Mouse (Mus musculus): ENCODE results near the gene Peak1. TPM values are rescaled to one million over a fixed set of nuclear protein-coding genes. Genes with fewer than 3 reads are reported as not detected.

Peak1 gene
- polyA plus RNA-seq, 1 experiment = 83.7 TPM

DNA sequence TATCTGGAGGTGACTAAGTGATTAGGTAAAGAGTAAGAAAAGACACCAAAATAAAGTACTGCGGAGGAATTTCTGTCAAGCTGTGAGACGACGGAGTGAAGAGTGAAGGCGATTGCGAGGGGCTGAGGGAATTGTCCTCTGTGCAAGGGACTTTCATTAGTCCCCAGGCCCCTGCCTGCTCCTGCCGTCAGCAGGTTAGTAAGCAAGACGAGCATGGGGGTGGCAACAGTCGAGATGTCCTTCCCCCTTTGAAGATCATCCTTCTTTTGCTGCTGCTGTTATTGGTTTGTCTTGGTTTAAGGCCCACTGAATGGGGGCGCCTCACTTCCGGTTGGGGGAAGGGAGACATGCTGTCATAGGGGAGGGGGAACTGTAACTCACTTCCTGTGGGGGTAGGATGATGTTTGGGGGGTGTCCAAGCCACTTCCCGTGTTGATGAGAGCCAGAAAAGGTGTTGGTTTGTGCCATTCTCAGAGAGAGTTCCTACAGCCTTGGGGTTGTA is 922 bp upstream of the Peak1 start:
- Histone ChIP-seq H3K4me1 (ENCODE audit: control insufficient read depth, insufficient read depth, low read length) (peaks cover 2% of the 10 kb centered on the region; the same call in 1 of the 2 replicates), H3K4me3 (ENCODE audit: insufficient read depth, low read length) (peak overlapping the region; percentile 72), H3K27ac (ENCODE audit: insufficient read depth, low read length) (peak overlapping the region; percentile 98)
- peak; percentile 71 for TF ChIP-seq POLR2A (IDR thresholded peaks at IDR 0.05; ENCODE audit: low read depth, low read length)
- no peak for TF ChIP-seq CTCF (IDR thresholded peaks at IDR 0.05; ENCODE audit: borderline replicate concordance, insufficient read depth, low read length)

DNA sequence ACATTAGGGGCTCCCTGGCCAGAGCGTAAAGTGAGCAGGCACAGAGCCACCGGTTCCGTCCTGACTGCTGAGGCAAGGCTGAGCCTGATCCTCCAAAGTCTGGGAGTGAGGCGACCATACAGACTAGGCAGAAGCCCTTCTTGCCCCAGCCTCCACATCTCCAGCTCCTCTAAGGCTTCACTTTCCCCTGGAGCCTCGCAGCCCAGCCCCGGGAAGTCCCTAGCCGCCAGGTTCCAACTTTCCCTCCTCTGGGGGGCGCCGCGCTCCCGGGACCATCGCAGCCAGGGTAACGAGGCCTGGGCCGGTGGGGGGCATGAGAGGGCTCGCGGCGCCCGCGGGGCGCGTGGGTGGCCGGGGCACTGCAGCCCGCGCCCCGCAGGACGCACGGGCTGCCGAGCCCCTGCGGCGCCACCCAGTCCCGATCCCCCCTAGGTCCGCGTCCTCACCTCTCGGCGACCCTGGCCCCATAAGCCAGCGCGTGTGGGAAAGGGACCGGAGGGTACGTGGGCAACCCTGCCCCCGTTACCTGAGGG is 386 bp downstream of the Peak1 start:
- Histone ChIP-seq H3K27ac (ENCODE audit: insufficient read depth, low read length) (peak overlapping the region; percentile 91), H3K4me1 (ENCODE audit: control insufficient read depth, insufficient read depth, low read length) (peaks cover 2% of the 10 kb centered on the region; the same call in 1 of the 2 replicates), H3K4me3 (ENCODE audit: insufficient read depth, low read length) (peak overlapping the region; percentile 85)
- TF ChIP-seq POLR2A (IDR thresholded peaks at IDR 0.05; ENCODE audit: low read depth, low read length) (0 out of 2 replicates have a peak, but pooled peaks have one; percentile 30), CTCF (IDR thresholded peaks at IDR 0.05; ENCODE audit: borderline replicate concordance, insufficient read depth, low read length) (peak; percentile 33; the same call in 1 of the 2 replicates)

DNA sequence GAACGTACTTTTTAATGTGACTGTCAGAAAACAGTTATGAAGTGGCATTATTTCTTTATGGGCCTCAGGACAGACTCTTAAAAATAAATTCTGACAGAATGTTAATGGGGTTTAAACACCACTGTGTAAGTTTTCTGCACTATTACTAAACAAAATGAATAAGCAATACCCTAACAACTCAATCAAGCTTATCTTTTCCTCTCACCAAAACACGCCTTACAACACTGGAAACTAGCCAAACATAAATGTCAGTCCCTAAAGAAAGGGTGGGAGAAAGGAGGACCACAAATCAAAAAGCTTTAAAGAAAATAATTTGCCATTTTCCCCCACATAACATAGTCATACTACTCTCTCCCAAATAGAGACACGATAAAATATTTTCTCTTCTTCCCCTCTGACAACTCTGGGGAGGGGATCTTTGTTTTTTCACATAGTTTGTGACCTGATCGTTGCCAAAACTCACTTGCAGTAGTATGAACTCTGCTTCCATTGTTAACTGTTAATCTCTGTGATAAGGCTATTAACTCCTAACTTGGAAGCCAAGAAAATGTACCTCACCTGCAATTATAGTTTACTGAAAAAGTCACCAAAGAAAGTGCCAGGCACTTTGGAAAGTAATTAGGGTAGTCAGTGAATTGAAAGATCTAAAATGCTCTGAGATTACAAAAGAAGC is 1.8 kb downstream of the Peak1 start:
- Histone ChIP-seq H3K4me1 (ENCODE audit: control insufficient read depth, insufficient read depth, low read length) (no peaks in the 10 kb centered on the region; the same call in 1 of the 2 replicates), H3K27ac (ENCODE audit: insufficient read depth, low read length) (peak overlapping the region; percentile 91; the same call in 1 of the 2 replicates), H3K4me3 (ENCODE audit: insufficient read depth, low read length) (peak overlapping the region; percentile 62)
- TF ChIP-seq POLR2A (IDR thresholded peaks at IDR 0.05; ENCODE audit: low read depth, low read length) = no peak
- no peak for TF ChIP-seq CTCF (IDR thresholded peaks at IDR 0.05; ENCODE audit: borderline replicate concordance, insufficient read depth, low read length)

DNA sequence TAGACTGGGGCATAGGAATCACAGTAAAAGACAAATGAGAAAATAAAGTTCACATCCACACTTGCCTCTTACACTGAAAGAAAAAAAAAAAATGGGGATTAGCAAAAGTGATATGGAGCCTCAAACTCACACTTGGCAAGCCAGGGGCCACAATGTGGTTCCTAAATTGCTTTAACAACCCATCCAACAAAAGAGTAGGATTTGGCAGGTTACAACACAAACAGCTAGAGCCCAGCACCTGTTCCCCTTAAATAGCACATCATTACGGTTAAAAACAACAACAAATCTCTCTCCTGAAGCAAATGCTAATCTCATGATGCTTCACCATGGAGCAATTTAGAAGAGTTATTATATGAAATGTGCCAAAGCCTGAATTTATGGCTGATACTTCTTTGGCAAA is 2.5 kb downstream of the Peak1 start:
- no peak overlapping the region for H3K27ac ChIP-seq (ENCODE audit: insufficient read depth, low read length)
- no peaks in the 10 kb centered on the region; the same call in 1 of the 2 replicates for H3K4me1 ChIP-seq (ENCODE audit: control insufficient read depth, insufficient read depth, low read length)
- TF ChIP-seq POLR2A (IDR thresholded peaks at IDR 0.05; ENCODE audit: low read depth, low read length) (no peak), CTCF (IDR thresholded peaks at IDR 0.05; ENCODE audit: borderline replicate concordance, insufficient read depth, low read length) (no peak)
- peak overlapping the region; percentile 44 for H3K4me3 ChIP-seq (ENCODE audit: insufficient read depth, low read length)

DNA sequence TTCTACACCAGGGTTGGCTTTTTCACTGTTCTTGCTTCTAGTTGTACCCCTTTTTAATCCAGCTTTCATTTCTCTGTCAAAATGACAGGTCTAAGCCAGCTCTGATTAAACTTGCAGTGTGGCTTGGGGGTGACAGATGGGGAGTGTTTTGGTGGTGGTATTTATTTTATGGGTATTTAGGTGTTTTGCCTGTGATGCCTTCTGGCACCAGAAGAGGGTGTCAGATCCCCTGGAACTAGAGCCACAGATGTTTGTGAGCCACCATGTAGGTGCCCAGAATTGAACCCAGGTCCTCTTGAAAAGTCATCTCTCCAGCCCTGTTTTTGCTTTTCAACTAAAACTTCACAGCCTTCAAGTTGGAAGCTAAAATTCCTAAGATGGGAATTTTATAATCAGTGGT is 3.5 kb downstream of the Peak1 start:
- no peak for TF ChIP-seq POLR2A (IDR thresholded peaks at IDR 0.05; ENCODE audit: low read depth, low read length)
- TF ChIP-seq CTCF (IDR thresholded peaks at IDR 0.05; ENCODE audit: borderline replicate concordance, insufficient read depth, low read length) = no peak
- H3K4me3 ChIP-seq (ENCODE audit: insufficient read depth, low read length) = no peak overlapping the region
- H3K4me1 ChIP-seq (ENCODE audit: control insufficient read depth, insufficient read depth, low read length) = no peaks in the 10 kb centered on the region; the same call in 1 of the 2 replicates
- no peak overlapping the region for H3K27ac ChIP-seq (ENCODE audit: insufficient read depth, low read length)

DNA sequence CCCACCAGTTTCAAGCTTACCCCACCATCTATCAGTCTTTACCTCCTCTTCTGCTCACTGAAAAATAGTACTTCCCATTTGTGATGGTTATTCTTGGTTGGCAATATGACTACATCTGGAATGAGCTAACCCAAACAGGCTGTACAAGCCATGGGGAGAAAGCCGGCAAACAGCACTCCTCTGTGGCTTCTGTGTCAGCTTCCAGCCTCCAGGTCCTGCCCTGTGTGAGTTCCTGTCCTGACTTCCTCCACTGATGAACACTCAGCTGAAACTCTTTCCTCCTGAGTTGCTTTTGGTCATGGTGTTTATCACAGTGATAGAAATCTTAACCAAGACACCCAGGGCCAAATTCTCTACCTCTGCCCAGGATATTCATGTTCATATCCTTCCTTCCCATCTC is 5.2 kb downstream of the Peak1 start:
- TF ChIP-seq POLR2A (IDR thresholded peaks at IDR 0.05; ENCODE audit: low read depth, low read length) = no peak
- no peak for TF ChIP-seq CTCF (IDR thresholded peaks at IDR 0.05; ENCODE audit: borderline replicate concordance, insufficient read depth, low read length)
- H3K4me3 ChIP-seq (ENCODE audit: insufficient read depth, low read length) = no peak overlapping the region
- no peaks in the 10 kb centered on the region; the same call in 1 of the 2 replicates for H3K4me1 ChIP-seq (ENCODE audit: control insufficient read depth, insufficient read depth, low read length)
- H3K27ac ChIP-seq (ENCODE audit: insufficient read depth, low read length) = no peak overlapping the region

DNA sequence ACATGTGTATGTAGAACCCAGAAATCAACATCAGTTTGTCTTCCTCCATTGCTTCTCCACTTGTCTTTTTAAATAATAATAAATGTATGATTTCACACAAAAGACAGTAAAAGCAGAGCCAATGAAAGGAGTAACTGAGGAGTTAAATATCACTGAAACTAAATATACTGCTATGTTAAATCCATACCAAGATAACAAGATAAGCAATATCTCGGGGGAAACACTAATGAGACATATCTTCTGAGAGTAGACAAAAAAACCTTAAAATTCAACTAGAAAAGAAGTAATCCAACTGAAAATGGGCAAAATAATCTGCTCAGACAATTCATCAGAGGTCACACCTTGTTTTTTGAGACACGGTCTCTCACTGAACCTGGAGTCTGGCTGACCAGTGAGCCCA is 7.9 kb downstream of the Peak1 start:
- no peak overlapping the region for H3K27ac ChIP-seq (ENCODE audit: insufficient read depth, low read length)
- no peak overlapping the region for H3K4me3 ChIP-seq (ENCODE audit: insufficient read depth, low read length)
- TF ChIP-seq CTCF (IDR thresholded peaks at IDR 0.05; ENCODE audit: borderline replicate concordance, insufficient read depth, low read length) = no peak
- TF ChIP-seq POLR2A (IDR thresholded peaks at IDR 0.05; ENCODE audit: low read depth, low read length) = no peak
- peaks cover 2% of the 10 kb centered on the region; the same call in 1 of the 2 replicates for H3K4me1 ChIP-seq (ENCODE audit: control insufficient read depth, insufficient read depth, low read length)

DNA sequence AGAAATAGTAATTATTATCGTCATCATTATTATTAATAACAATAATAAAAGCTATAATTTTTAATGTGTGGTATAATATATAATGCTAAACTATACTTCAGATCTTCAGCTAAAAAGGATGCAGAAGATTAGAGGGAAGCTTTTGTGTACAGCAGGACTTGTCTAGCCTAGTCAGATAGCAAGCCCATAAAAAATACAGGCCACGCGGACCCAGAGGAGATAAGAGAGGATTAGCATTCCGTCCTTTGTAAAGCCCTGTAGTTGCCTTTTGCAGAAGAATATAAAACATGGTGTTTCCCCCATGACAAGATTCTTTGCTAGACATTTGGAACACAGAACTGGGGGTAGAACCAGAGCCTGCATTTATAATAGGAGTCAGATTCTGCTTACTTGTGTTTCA is 13.2 kb downstream of the Peak1 start:
- TF ChIP-seq CTCF (IDR thresholded peaks at IDR 0.05; ENCODE audit: borderline replicate concordance, insufficient read depth, low read length) (no peak), POLR2A (IDR thresholded peaks at IDR 0.05; ENCODE audit: low read depth, low read length) (no peak)
- H3K4me3 ChIP-seq (ENCODE audit: insufficient read depth, low read length) = no peak overlapping the region
- H3K27ac ChIP-seq (ENCODE audit: insufficient read depth, low read length) = no peak overlapping the region
- peaks cover 15% of the 10 kb centered on the region for H3K4me1 ChIP-seq (ENCODE audit: control insufficient read depth, insufficient read depth, low read length)

DNA sequence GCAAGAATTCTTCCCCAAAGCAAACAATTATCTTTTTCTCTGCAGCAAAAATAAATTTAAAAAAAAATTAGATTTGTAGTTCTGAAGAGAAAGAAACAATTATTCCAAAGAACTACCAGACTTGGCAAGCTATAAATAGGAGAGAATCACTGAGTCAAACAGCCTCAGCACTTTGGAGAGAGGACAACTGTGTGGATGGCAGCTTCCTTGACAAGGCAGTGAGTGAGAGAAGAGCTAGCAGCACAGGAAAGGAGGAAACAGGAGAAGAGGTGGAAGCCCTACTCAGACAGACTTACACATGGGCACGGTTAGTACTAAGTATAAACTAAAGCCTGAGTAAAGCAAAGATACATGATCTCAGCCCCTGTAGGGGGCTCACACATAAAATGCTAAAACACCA is 21.6 kb downstream of the Peak1 start:
- Histone ChIP-seq H3K4me1 (ENCODE audit: control insufficient read depth, insufficient read depth, low read length) (peaks cover 16% of the 10 kb centered on the region), H3K27ac (ENCODE audit: insufficient read depth, low read length) (no peak overlapping the region), H3K4me3 (ENCODE audit: insufficient read depth, low read length) (no peak overlapping the region)
- TF ChIP-seq POLR2A (IDR thresholded peaks at IDR 0.05; ENCODE audit: low read depth, low read length) (no peak), CTCF (IDR thresholded peaks at IDR 0.05; ENCODE audit: borderline replicate concordance, insufficient read depth, low read length) (no peak)

DNA sequence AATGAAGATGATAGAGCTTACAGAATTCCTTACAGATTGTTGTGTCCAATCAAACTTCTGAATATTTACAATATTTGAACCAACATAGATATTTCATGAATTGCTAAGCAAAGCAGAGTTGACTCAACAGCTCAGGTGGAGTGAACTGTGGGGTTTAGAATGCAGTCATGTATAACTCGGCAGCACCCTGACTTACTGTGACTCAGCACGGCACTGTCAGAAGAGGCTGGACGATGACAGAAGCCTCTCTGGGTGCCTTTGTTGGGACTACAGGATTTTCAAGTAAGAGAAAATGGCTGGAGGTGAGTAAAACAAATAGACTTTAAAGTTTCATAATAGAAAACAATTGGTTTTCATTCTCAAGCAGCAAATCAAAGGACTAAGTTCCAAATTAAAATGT is 25.0 kb downstream of the Peak1 start:
- TF ChIP-seq CTCF (IDR thresholded peaks at IDR 0.05; ENCODE audit: borderline replicate concordance, insufficient read depth, low read length) (no peak), POLR2A (IDR thresholded peaks at IDR 0.05; ENCODE audit: low read depth, low read length) (no peak)
- Histone ChIP-seq H3K4me1 (ENCODE audit: control insufficient read depth, insufficient read depth, low read length) (peaks cover 13% of the 10 kb centered on the region), H3K4me3 (ENCODE audit: insufficient read depth, low read length) (no peak overlapping the region), H3K27ac (ENCODE audit: insufficient read depth, low read length) (no peak overlapping the region)

All from embryonic fibroblast, embryonic 13.5 days (primary cell).